Mouse (Mus musculus): ENCODE measurements at regions not wholly inside any gene's neighbourhood (a gene's known extent, or its start where the extent isn't known, plus 50 kb on each side); places are given as distances from the start of the nearest gene placed in this dataset.

- Histone ChIP-seq H3K9ac (ENCODE audit: low read depth, low read length) (no peak overlapping the region), H3K27ac (ENCODE audit: low read length) (no peak overlapping the region), H3K4me3 (ENCODE audit: low read depth, low read length) (no peak overlapping the region), H3K9me3 (replicated peaks; ENCODE audit: control insufficient read depth, low read length, poor library complexity, severe bottlenecking) (no peaks in the 10 kb centered on the region), H3K36me3 (ENCODE audit: control insufficient read depth, insufficient read depth, low read length) (no peaks in the 10 kb centered on the region), H3K27me3 (ENCODE audit: control insufficient read depth, insufficient read depth, low read depth, low read length) (no peaks in the 10 kb centered on the region), H3K4me1 (ENCODE audit: control insufficient read depth, insufficient read depth, low read length) (no peaks in the 10 kb centered on the region), H3K4me2 (ENCODE audit: low read length) (no peak overlapping the region)
- WGBS: 80% methylated on average over 5 of the region's 5 CpGs
- ATAC-seq: no peak
Measured at GRCm38 (mm10) chr2:24544190-24544589, 68.8 kb upstream of the Pax8 start.

GRCm38 (mm10) chr2:24538890-24539573 is 63.6 kb upstream of the Pax8 start:
- 36% methylated on average over 7 of the region's 7 CpGs for WGBS
- peak overlapping the region; percentile 14 for H3K4me2 ChIP-seq (ENCODE audit: low read length)
- H3K9me3 ChIP-seq (replicated peaks; ENCODE audit: control insufficient read depth, low read length, poor library complexity, severe bottlenecking): no peaks in the 10 kb centered on the region
- H3K36me3 ChIP-seq (ENCODE audit: control insufficient read depth, insufficient read depth, low read length): no peaks in the 10 kb centered on the region
- no peak overlapping the region for H3K27ac ChIP-seq (ENCODE audit: low read length)
- H3K4me1 ChIP-seq (ENCODE audit: control insufficient read depth, insufficient read depth, low read length): peaks cover 5% of the 10 kb centered on the region
- no peaks in the 10 kb centered on the region for H3K27me3 ChIP-seq (ENCODE audit: control insufficient read depth, insufficient read depth, low read depth, low read length)
- H3K4me3 ChIP-seq (ENCODE audit: low read depth, low read length): no peak overlapping the region
- H3K9ac ChIP-seq (ENCODE audit: low read depth, low read length): no peak overlapping the region
- ATAC-seq: peak; percentile 79

- no peak overlapping the region for H3K27ac ChIP-seq (ENCODE audit: low read length)
- H3K9ac ChIP-seq (ENCODE audit: low read depth, low read length): no peak overlapping the region
- H3K4me1 ChIP-seq (ENCODE audit: control insufficient read depth, insufficient read depth, low read length): peaks cover 5% of the 10 kb centered on the region
- H3K9me3 ChIP-seq (replicated peaks; ENCODE audit: control insufficient read depth, low read length, poor library complexity, severe bottlenecking): no peaks in the 10 kb centered on the region
- H3K4me3 ChIP-seq (ENCODE audit: low read depth, low read length): no peak overlapping the region
- no peak overlapping the region for H3K4me2 ChIP-seq (ENCODE audit: low read length)
- H3K36me3 ChIP-seq (ENCODE audit: control insufficient read depth, insufficient read depth, low read length): no peaks in the 10 kb centered on the region
- no peaks in the 10 kb centered on the region for H3K27me3 ChIP-seq (ENCODE audit: control insufficient read depth, insufficient read depth, low read depth, low read length)
- ATAC-seq: no peak
Measured at GRCm38 (mm10) chr2:24537324-24537723, 61.9 kb upstream of the Pax8 start.
